Mouse (Mus musculus) splenic B cell, adult 2 months (primary cell): Measurements from ENCODE around the gene Pak4.

Experiments used
- DNase-seq: peaks from one replicate; pipeline ENCODE4 v3.0.0-alpha.2; 2011; ENCODE audit warnings: low read depth, low spot score
- H3K27me3 ChIP-seq: 2 replicates; pipeline ENCODE4 v1.6.1; 2012; ENCODE audit warnings: mild to moderate bottlenecking, low read length, moderate library complexity, mixed read lengths; ENCODE audit not compliant: control insufficient read depth, poor library complexity, insufficient read depth, severe bottlenecking
- H3K36me3 ChIP-seq: 2 replicates; pipeline ENCODE4 v1.6.1; 2012; ENCODE audit warnings: mild to moderate bottlenecking, low read length, moderate library complexity, mixed read lengths; ENCODE audit not compliant: control insufficient read depth, poor library complexity, insufficient read depth, severe bottlenecking

Pak4 gene

GRCm38 (mm10) chr7:28579826-28580225, 18.2 kb downstream of the Pak4 start:
- no peaks in the 10 kb centered on the region for H3K27me3 ChIP-seq
- no peak for DNase-seq
- no peaks in the 10 kb centered on the region; the same call in 1 of the 2 replicates for H3K36me3 ChIP-seq

- no peak for DNase-seq
- Histone ChIP-seq H3K36me3 (no peaks in the 10 kb centered on the region; the same call in 1 of the 2 replicates), H3K27me3 (no peaks in the 10 kb centered on the region)
Measured at GRCm38 (mm10) chr7:28578543-28579053, 19.4 kb downstream of the Pak4 start.

GRCm38 (mm10) chr7:28577826-28578542, 20.0 kb downstream of the Pak4 start:
- DNase-seq, result no peak
- Histone ChIP-seq H3K36me3 (no peaks in the 10 kb centered on the region; the same call in 1 of the 2 replicates), H3K27me3 (no peaks in the 10 kb centered on the region)

- Histone ChIP-seq H3K36me3 (no peaks in the 10 kb centered on the region; the same call in 1 of the 2 replicates), H3K27me3 (no peaks in the 10 kb centered on the region)
- DNase-seq, result no peak
Measured at GRCm38 (mm10) chr7:28576271-28576914, 21.6 kb downstream of the Pak4 start.

- DNase-seq, result no peak
- Histone ChIP-seq H3K36me3 (no peaks in the 10 kb centered on the region; the same call in 1 of the 2 replicates), H3K27me3 (no peaks in the 10 kb centered on the region)
Measured at GRCm38 (mm10) chr7:28575597-28575996, 22.4 kb downstream of the Pak4 start.

- DNase-seq, result no peak
- no peaks in the 10 kb centered on the region for H3K36me3 ChIP-seq
- H3K27me3 ChIP-seq, result no peaks in the 10 kb centered on the region
Measured at GRCm38 (mm10) chr7:28573236-28573635, 24.7 kb downstream of the Pak4 start.

- no peaks in the 10 kb centered on the region for H3K27me3 ChIP-seq
- no peaks in the 10 kb centered on the region for H3K36me3 ChIP-seq
- no peak for DNase-seq
Measured at GRCm38 (mm10) chr7:28572689-28573088, 25.3 kb downstream of the Pak4 start.

GRCm38 (mm10) chr7:28570982-28571682, 26.9 kb downstream of the Pak4 start:
- Histone ChIP-seq H3K36me3 (no peaks in the 10 kb centered on the region), H3K27me3 (no peaks in the 10 kb centered on the region)
- no peak for DNase-seq

- H3K36me3 ChIP-seq, result no peaks in the 10 kb centered on the region
Measured at GRCm38 (mm10) chr7:28570291-28570981, 27.5 kb downstream of the Pak4 start.

GRCm38 (mm10) chr7:28568253-28568652, 29.7 kb downstream of the Pak4 start:
- peak; percentile 82 for DNase-seq
- Histone ChIP-seq H3K27me3 (no peaks in the 10 kb centered on the region), H3K36me3 (no peaks in the 10 kb centered on the region)

More at GRCm38 (mm10) chr7:28570291-28570981, 27.5 kb downstream of the Pak4 start:
- no peak for DNase-seq
- H3K27me3 ChIP-seq, result no peaks in the 10 kb centered on the region

- DNase-seq, result no peak
- H3K36me3 ChIP-seq, result no peaks in the 10 kb centered on the region
- no peaks in the 10 kb centered on the region for H3K27me3 ChIP-seq
Measured at GRCm38 (mm10) chr7:28567539-28567938, 30.4 kb downstream of the Pak4 start.

- DNase-seq, result no peak
- Histone ChIP-seq H3K27me3 (no peaks in the 10 kb centered on the region), H3K36me3 (no peaks in the 10 kb centered on the region; the same call in 1 of the 2 replicates)
Measured at GRCm38 (mm10) chr7:28565407-28565806, 32.6 kb downstream of the Pak4 start.

- DNase-seq, result no peak
- H3K27me3 ChIP-seq, result no peaks in the 10 kb centered on the region
- H3K36me3 ChIP-seq, result peaks cover 3% of the 10 kb centered on the region; the same call in 1 of the 2 replicates
Measured at GRCm38 (mm10) chr7:28562951-28563350, 35.0 kb downstream of the Pak4 start.

- peaks cover 3% of the 10 kb centered on the region; the same call in 1 of the 2 replicates for H3K36me3 ChIP-seq
- no peak for DNase-seq
- H3K27me3 ChIP-seq, result no peaks in the 10 kb centered on the region
Measured at GRCm38 (mm10) chr7:28562371-28562770, 35.6 kb downstream of the Pak4 start.
